Mouse (Mus musculus) cerebellum, adult 2 months (tissue): ENCODE measurements around the gene Taok3. TPM values are rescaled to one million over a fixed set of nuclear protein-coding genes. Genes with fewer than 3 reads are reported as not detected.

Experiments used
- DNase-seq, 2 experiments: peaks; one replicate each; pipeline ENCODE4 v3.0.0; 2021
- H3K27ac ChIP-seq: fragments of 200-500 bp; 2 replicates; pipeline ENCODE4 v1.5.1; 2012; ENCODE audit warnings: low read length, control low read depth, inconsistent platforms; ENCODE audit not compliant: insufficient read depth
- H3K27me3 ChIP-seq: fragments of 200-500 bp; 2 replicates; pipeline ENCODE4 v1.6.1; 2012; ENCODE audit warnings: inconsistent platforms, mild to moderate bottlenecking, low read length, moderate library complexity; ENCODE audit not compliant: control insufficient read depth, insufficient read depth
- H3K4me1 ChIP-seq: fragments of 200-500 bp; 2 replicates; pipeline ENCODE4 v1.6.1; 2011; ENCODE audit warnings: low read length; ENCODE audit not compliant: control insufficient read depth, insufficient read depth
- H3K4me3 ChIP-seq: fragments of 200-500 bp; replicated peaks from 2 replicates; pipeline ENCODE3; 2011; ENCODE audit warnings: mild to moderate bottlenecking, low read depth, low read length, control low read depth; ENCODE audit not compliant: insufficient read depth
- CTCF ChIP-seq: fragments of 200-500 bp; IDR thresholded peaks from 2 replicates; pipeline ENCODE4 v1.5.1; 2011; ENCODE audit warnings: low read depth, mild to moderate bottlenecking, control low read depth, low read length, moderate library complexity, borderline replicate concordance; ENCODE audit not compliant: insufficient read depth
- POLR2A ChIP-seq: fragments of 200-500 bp; IDR thresholded peaks from 2 replicates; pipeline ENCODE4 v1.6.1; 2011; ENCODE audit warnings: low read length, control low read depth, borderline replicate concordance; ENCODE audit not compliant: insufficient read depth
- WGBS: fragments of 180-500 bp; shearing (Covaris S2); methylation state at CpG from one replicate; pipeline ENCODE4 v1.1.7; 2018; 5-methylcytosine and 5-hydroxymethylcytosine counted together
- polyA plus RNA-seq: library from polyadenylated mRNA; depleted of rRNA; stranded (reverse); fragments of >200 nt; gene quantifications from 2 replicates; pipeline ENCODE4 v1.2.3, GENCODE M21; 2012

Gene Taok3
- polyA plus RNA-seq, 1 experiment: 43.6 TPM

DNA sequence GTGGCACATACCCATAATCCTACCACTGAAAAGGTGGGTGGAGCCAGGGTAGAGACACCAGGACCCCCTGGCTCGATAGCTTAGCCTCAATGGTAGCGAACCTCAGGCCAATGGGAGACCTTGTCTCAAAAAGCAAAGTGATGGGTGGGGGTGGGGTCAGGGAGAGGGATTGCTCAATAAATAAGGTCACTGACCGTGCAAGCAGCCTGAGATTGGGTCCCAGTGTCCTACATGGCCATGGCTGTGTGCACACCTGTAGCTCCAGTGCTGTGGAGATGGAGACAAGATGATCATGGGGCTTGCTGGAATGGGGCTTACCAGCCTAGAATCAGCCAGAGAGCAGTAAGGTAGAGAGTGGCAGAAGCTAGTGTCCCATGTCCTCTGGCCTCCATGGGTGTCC lies 131.8 kb downstream of the Taok3 start:
- no peak overlapping the region for H3K27ac ChIP-seq
- no peaks in the 10 kb centered on the region for H3K27me3 ChIP-seq
- no peak for TF ChIP-seq POLR2A
- no peak for TF ChIP-seq CTCF
- H3K4me1 ChIP-seq: peaks cover 14% of the 10 kb centered on the region; the same call in 1 of the 2 replicates
- H3K4me3 ChIP-seq: no peak overlapping the region
- no peak for DNase-seq
- 95% methylated on average over 3 of the region's 3 CpGs for WGBS

DNA sequence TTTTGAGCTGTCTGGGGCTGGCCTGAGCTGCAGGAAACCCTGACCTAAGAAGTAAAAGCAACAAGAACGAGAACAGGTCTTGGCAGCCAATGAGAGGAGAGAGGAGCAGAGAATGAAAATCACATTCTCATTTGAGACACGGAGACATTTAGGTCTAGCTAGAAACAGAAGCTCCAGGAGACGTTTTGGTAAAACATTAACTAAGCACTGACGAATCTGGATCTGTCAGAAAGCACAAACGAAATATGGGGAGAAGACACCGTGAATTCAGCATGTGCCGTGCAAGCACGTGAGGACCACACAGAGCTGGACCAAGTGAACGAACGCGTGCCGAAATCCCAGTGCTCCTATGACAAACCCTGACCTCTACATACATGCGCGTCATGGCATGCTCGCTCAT lies 138.3 kb downstream of the Taok3 start:
- H3K27ac ChIP-seq: no peak overlapping the region
- no peaks in the 10 kb centered on the region for H3K4me1 ChIP-seq
- H3K27me3 ChIP-seq: no peaks in the 10 kb centered on the region
- TF ChIP-seq POLR2A: no peak
- TF ChIP-seq CTCF: no peak
- H3K4me3 ChIP-seq: no peak overlapping the region
- WGBS: 93% methylated on average over 15 of the region's 15 CpGs
- DNase-seq: no peak

DNA sequence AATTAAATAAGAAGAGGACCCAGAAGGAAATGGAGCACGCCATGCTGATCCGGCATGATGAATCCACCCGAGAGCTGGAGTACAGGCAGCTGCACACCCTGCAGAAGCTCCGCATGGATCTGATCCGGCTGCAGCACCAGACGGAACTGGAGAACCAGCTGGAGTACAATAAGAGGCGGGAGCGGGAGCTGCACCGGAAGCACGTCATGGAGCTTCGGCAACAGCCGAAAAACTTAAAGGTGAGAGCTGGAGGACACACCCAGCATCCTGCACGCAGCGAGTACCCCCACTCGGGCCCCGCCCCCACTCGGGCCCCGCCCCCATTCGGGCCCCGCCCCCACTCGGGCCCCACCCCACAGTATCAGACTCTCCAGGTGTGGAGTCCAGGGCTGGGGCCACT lies 143.6 kb downstream of the Taok3 start:
- Histone ChIP-seq H3K4me3 (no peak overlapping the region), H3K4me1 (peaks cover 6% of the 10 kb centered on the region), H3K27ac (no peak overlapping the region), H3K27me3 (no peaks in the 10 kb centered on the region)
- no peak for DNase-seq
- TF ChIP-seq CTCF (no peak), POLR2A (no peak)
- 83% methylated on average over 21 of the region's 21 CpGs for WGBS

DNA sequence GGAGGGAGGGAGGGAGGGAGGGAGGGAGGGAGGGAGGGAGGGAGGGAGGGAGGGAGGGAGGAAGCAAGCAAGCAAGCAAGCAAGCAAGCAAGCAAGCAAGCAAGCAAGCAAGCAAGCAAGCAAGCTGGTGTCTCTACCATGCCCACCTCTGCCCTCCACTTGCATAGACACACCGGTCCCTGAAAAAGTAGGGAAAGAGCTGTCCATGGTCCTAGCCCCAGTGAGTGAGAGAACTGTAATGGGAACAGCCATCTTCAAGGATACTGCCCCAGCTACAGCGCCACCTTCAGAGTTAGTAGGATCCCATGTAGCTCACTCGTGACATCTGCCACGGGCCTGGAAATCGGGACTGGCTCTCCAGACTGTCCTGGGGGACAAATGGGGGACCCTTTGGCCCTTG lies 144.8 kb downstream of the Taok3 start:
- TF ChIP-seq CTCF (no peak), POLR2A (no peak)
- DNase-seq: no peak
- H3K4me1 ChIP-seq: peaks cover 15% of the 10 kb centered on the region
- H3K4me3 ChIP-seq: no peak overlapping the region
- H3K27ac ChIP-seq: no peak overlapping the region
- WGBS: 53% methylated on average over 5 of the region's 5 CpGs
- no peaks in the 10 kb centered on the region for H3K27me3 ChIP-seq

DNA sequence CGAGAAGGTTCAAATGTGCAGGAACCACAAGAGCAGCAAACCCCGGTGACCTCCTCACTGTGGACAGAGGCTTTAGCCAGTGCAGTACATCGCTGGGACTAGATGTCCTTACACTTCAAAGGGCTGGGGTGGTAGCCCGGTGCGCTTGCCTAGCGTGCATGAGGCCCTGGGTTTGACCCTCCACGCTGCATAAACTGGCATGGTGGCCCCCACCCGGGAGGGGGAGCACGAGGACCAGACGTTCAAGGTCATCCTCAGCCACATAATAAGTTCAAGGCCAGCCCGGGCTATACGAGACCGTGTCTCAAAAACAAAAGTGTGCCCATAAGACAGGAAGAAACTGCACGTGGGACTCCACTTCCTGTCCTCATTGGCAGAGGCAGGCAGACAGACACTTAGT lies 148.0 kb downstream of the Taok3 start:
- Histone ChIP-seq H3K4me1 (peaks cover 30% of the 10 kb centered on the region), H3K27me3 (no peaks in the 10 kb centered on the region), H3K4me3 (no peak overlapping the region), H3K27ac (no peak overlapping the region)
- DNase-seq: no peak
- WGBS: 79% methylated on average over 14 of the region's 14 CpGs
- TF ChIP-seq POLR2A (no peak), CTCF (no peak)

DNA sequence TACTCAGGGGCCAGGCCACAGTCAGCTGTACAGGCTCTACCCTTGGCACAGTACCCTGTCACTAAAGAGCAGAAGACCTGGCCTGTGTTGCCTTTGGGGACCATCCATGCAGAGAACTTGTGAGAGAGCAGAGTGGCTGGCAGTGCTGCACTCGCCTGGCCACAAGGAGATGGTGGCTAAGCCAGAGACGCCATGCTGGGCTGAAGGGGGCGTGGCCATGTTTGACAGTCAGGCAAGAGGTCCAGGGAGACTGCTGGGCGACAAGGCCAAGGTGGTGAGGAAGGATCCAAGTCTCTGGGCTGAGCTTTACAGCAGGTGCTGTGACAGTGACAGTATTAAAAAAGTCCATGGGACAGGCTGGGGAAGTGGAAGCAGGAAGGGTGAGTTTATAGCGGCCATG lies 148.8 kb downstream of the Taok3 start:
- DNase-seq: peak; percentile 52 to 57
- WGBS: 30% methylated on average over 5 of the region's 5 CpGs
- Histone ChIP-seq H3K27ac (no peak overlapping the region), H3K4me3 (no peak overlapping the region), H3K4me1 (peaks cover 30% of the 10 kb centered on the region), H3K27me3 (no peaks in the 10 kb centered on the region)
- TF ChIP-seq CTCF (no peak), POLR2A (no peak)

DNA sequence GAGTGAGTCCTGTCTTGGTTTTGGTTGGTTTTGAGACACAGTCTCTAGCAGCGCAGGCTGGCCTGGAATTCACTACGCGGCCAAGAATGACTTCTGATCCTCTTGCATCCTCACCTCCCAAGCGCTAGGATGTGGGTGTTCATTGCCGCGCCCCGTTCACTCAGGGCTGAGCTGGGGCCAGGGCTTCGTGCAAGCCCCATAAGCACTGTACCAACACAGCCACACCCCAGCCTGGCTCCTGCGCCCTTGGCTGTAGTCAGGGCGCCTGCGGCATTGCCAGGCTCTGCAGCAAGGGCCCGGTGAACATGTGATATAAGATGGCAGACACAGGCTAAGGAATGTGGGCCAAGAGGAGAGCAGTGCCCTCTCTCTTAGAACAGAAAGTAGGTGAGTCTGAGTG lies 149.5 kb downstream of the Taok3 start:
- no peak overlapping the region for H3K27ac ChIP-seq
- 86% methylated on average over 12 of the region's 12 CpGs for WGBS
- DNase-seq: no peak

DNA sequence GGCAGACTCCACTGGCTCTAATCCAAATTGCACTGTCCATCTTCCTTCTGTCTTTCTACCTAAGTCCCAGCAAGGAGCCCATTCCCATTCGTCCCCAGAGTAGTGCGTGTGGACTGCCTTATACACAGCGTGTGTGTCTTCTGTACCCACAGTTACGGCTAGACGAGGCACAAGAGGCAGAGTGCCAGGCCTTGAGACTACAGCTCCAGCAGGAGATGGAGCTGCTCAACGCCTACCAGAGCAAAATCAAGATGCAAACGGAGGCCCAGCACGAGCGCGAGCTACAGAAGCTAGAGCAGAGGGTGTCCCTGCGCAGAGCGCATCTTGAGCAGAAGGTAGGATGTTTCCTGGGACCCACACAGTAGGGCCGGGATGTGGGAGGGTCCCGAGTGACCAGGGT lies 152.0 kb downstream of the Taok3 start:
- peak; percentile 33 to 49 for DNase-seq
- WGBS: 44% methylated on average over 14 of the region's 14 CpGs
- TF ChIP-seq POLR2A (no peak), CTCF (no peak)
- 0 out of 2 replicates have a peak overlapping the region, but pooled peaks have one; percentile 10 for H3K27ac ChIP-seq
- H3K4me3 ChIP-seq: no peak overlapping the region
- H3K27me3 ChIP-seq: no peaks in the 10 kb centered on the region
- peaks cover 30% of the 10 kb centered on the region for H3K4me1 ChIP-seq

More for the DNA sequence above, 149.5 kb downstream of the Taok3 start:
- no peaks in the 10 kb centered on the region for H3K27me3 ChIP-seq
- H3K4me1 ChIP-seq: peaks cover 30% of the 10 kb centered on the region
- H3K4me3 ChIP-seq: no peak overlapping the region
- no peak for TF ChIP-seq CTCF
- TF ChIP-seq POLR2A: no peak
